Mouse (Mus musculus): ENCODE data around the gene Tada2b.

DNA sequence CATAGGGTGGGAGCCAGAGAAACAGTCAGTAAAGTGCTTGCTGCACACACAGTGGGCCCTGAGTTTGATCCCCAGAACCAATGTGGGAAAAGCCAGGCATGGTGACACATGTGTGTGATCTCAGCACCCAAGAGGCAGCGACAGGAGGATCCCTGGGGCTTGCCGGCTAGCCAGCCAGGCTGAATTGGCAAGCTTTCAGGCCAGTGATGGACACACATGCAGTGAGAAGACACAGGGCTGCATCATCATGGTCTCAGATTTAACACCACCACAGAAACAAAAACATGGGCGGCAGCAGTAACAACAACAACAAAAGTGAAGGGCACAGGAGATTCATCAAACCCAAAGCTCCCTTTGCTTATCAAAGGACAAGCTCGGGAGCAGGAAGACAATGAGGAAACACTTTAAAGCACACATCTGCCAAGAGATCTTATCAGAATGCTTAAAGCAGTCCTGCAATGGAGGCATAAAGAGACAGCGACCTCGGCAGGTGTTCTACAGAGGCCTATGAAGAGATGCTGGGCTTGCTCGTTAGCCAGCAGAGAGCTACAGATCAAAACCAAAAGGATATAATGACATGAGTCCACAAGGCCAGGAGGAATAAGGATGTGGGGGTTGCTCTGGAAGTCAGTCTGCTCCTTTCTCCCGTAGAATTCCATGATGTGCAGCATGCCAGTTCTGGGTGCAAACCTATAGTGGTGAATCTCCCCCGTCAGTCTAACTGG, 37.8 kb downstream of the Tada2b start:
- TF ChIP-seq CTCF (IDR thresholded peaks at IDR 0.05; ENCODE audit: low read depth) = no peak
- no peak for TF ChIP-seq EP300 (optimal IDR thresholded peaks at IDR 0.05)
